ENCODE assay signal across 9 mouse cellular contexts in the genomic region with DNA sequence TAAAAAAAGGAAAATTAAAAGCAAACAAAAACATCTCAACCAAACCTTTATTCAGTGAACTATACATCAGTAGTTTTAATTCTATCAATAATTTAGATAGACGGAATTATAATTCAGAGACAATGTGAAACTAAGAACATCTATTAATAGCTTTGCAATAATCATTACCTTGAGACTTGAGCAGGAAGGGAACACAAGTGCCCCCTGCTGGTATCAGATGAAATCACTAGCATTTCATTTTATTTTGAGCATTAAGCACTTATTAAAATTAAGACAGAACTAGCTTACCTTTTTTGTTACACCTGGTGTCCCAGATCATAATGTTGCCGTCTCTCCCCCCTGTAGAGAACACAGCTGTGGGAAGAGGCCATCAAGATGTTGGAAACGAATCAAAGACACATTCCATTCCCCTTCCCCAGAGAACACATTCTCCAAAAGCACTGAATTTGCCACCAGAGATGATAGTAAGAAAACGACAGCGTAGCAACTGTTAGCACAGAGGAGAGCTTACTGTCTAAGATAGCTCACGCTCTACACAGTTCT. TPM values are rescaled to one million over a fixed set of nuclear protein-coding genes. Genes with fewer than 3 reads are reported as not detected.
DNase-seq lines count a peak whose midpoint lies in the region; ATAC-seq and TF ChIP-seq lines count a peak whose summit lies in the region.
"Had no signal": no experiment of that assay in that cellular context is flagged by ENCODE, and none has a peak within 500 bp of the region (broad histone marks: within the 10 kb centered on the region; RNA-seq: fewer than 3 reads in every experiment).

No protein-coding gene starts in this region.

- no peak overlapping the region for H3K4me3 ChIP-seq in limb, embryonic 14.5 days (replicated peaks; ENCODE audit: low read length)
- H3K4me3 ChIP-seq in limb, embryonic 10.5 days: no peak overlapping the region
- H3K4me3 ChIP-seq: erythroblast, embryonic 14.5 days had no signal

- 53% methylated on average over 6 of the region's 6 CpGs for WGBS in limb, embryonic 14.5 days
- WGBS in limb, embryonic 10.5 days: 76% methylated on average over 6 of the region's 6 CpGs

- H3K9me3 ChIP-seq in limb, embryonic 14.5 days (ENCODE audit: control insufficient read depth, low read length): no peaks in the 10 kb centered on the region
- H3K9me3 ChIP-seq in limb, embryonic 10.5 days (replicated peaks): no peaks in the 10 kb centered on the region

- no peak overlapping the region for H3K27ac ChIP-seq in limb, embryonic 14.5 days (replicated peaks; ENCODE audit: low read depth, low read length)
- no peak overlapping the region for H3K27ac ChIP-seq in limb, embryonic 10.5 days

- H3K4me1 ChIP-seq in limb, embryonic 14.5 days (ENCODE audit: control insufficient read depth, insufficient read depth, low read length): no peaks in the 10 kb centered on the region
- H3K4me1 ChIP-seq in limb, embryonic 10.5 days: no peaks in the 10 kb centered on the region

- TF ChIP-seq POLR2A in limb, embryonic 14.5 days (IDR thresholded peaks at IDR 0.05; ENCODE audit: borderline replicate concordance, extremely low read depth, insufficient read depth, insufficient read length): no peak

- no peak overlapping the region for H3K9ac ChIP-seq in limb, embryonic 14.5 days (ENCODE audit: low read depth, low read length, severe bottlenecking)

- peaks cover 41% of the 10 kb centered on the region for H3K36me3 ChIP-seq in limb, embryonic 14.5 days (ENCODE audit: control insufficient read depth, insufficient read depth, low read length)
- peaks cover 94% of the 10 kb centered on the region for H3K36me3 ChIP-seq in limb, embryonic 10.5 days

- ATAC-seq in limb, embryonic 14.5 days (ENCODE audit: low FRiP score, low read depth): no peak
- peak; percentile 90 for ATAC-seq in megakaryocyte progenitor cell, adult 5-6 weeks (replicated peaks; ENCODE audit: poor library complexity)

- no peaks in the 10 kb centered on the region for H3K27me3 ChIP-seq in limb, embryonic 14.5 days (ENCODE audit: control insufficient read depth, insufficient read depth, low read length)
- H3K27me3 ChIP-seq in limb, embryonic 10.5 days (ENCODE audit: low read depth, poor library complexity, severe bottlenecking): no peaks in the 10 kb centered on the region

- DNase-seq in adrenal gland, adult 2 months: peak; percentile 15
- DNase-seq in adrenal gland, adult 8-10 months: no peak
- DNase-seq in limb, embryonic 14.5 days (ENCODE audit: low spot score): peak; percentile 32
- no peak for DNase-seq in limb, embryonic 10.5 days (ENCODE audit: low spot score)
- DNase-seq in adipocyte (ENCODE audit: low spot score): peak; percentile 67
- peak; percentile 25 for DNase-seq in forelimb bud, embryonic 11.5 days (ENCODE audit: low read depth, low spot score)
- DNase-seq in frontal cortex, postnatal 10 days (ENCODE audit: low spot score in 2 of 2): no peak

- no peak overlapping the region for H3K4me2 ChIP-seq in limb, embryonic 14.5 days (replicated peaks; ENCODE audit: low read depth, low read length, severe bottlenecking)

RNA-seq across cellular contexts. Expression of gene Dtl, which starts 12.4 kb away (rescaled TPM):
- total RNA-seq in adrenal gland, adult 2 months (2021): 1 to 10 TPM in 1 of 2 experiments, under 1 TPM in 1; 0.90 to 1.0 TPM
- 0.19 and 0.34 TPM in 2 replicates for polyA plus RNA-seq in adrenal gland, adult 2 months (2012; rRNA removed)
- total RNA-seq in adrenal gland, adult 8-10 months (2022): 1 to 10 TPM in 1 of 4 experiments, under 1 TPM in 3; 0.64 to 1.7 (median 0.79) TPM
- 27.3 and 30.0 TPM in 2 replicates for polyA plus RNA-seq in limb, embryonic 14.5 days (2012; rRNA removed)
- 42.9 and 47.0 TPM in 2 replicates for polyA plus RNA-seq in limb, embryonic 14.5 days (2014; fragmentation: Nextera tagmentation; extraction: Ambion mirVana)
- polyA plus RNA-seq in limb, embryonic 10.5 days (2016; fragmentation: Nextera tagmentation; extraction: Ambion mirVana): 83.0 and 92.7 TPM in 2 replicates
- 90.8 and 98.8 TPM in 2 replicates for total RNA-seq in megakaryocyte progenitor cell, adult 5-6 weeks (2015)
- 54.4 and 77.3 TPM in 2 replicates for total RNA-seq in megakaryocyte progenitor cell, adult 5-6 weeks (2017)

RNA-seq across cellular contexts. Expression of gene Ints7, which starts 12.5 kb away (rescaled TPM):
- total RNA-seq in adrenal gland, adult 2 months (2021): 10 to 100 TPM; 23.2 to 26.2 TPM
- 15.9 and 19.6 TPM in 2 replicates for polyA plus RNA-seq in adrenal gland, adult 2 months (2012; rRNA removed)
- total RNA-seq in adrenal gland, adult 8-10 months (2022): 10 to 100 TPM; 22.5 to 31.1 (median 24.6) TPM
- 61.8 and 72.5 TPM in 2 replicates for polyA plus RNA-seq in limb, embryonic 14.5 days (2012; rRNA removed)
- 39.9 and 46.1 TPM in 2 replicates for polyA plus RNA-seq in limb, embryonic 14.5 days (2014; fragmentation: Nextera tagmentation; extraction: Ambion mirVana)
- polyA plus RNA-seq in limb, embryonic 10.5 days (2016; fragmentation: Nextera tagmentation; extraction: Ambion mirVana): 78.5 and 85.3 TPM in 2 replicates
- total RNA-seq in megakaryocyte progenitor cell, adult 5-6 weeks (2015): 37.0 and 39.8 TPM in 2 replicates
- total RNA-seq in megakaryocyte progenitor cell, adult 5-6 weeks (2017): 63.1 and 69.2 TPM in 2 replicates

Comparison
In these comparisons a context has a peak if more than half of its experiments do, and no peak if none do; other contexts are left out.
1. DNase-seq: peak in adrenal gland, adult 2 months (single experiment), limb, embryonic 14.5 days (single experiment), adipocyte (single experiment) and forelimb bud, embryonic 11.5 days (single experiment); none in adrenal gland, adult 8-10 months (single experiment), limb, embryonic 10.5 days (single experiment) and frontal cortex, postnatal 10 days (0 of 2).
2. RNA of gene Dtl, which starts 12.4 kb away (total RNA-seq): 54.4 to 98.8 TPM in megakaryocyte progenitor cell, adult 5-6 weeks; 0.90 to 1.0 TPM in adrenal gland, adult 2 months and 0.64 to 1.7 TPM in adrenal gland, adult 8-10 months; every median in the first group is over 10 times any median in the second.